Mouse (Mus musculus) E14TG2a.4 (cell line): ENCODE data around the gene Gm20388.

Experiments
- CTCF ChIP-seq: conservative IDR thresholded peaks from 2 replicates; pipeline ENCODE4 v1.5.1; 2014; ENCODE audit warnings: low read length
- NANOG ChIP-seq: IDR thresholded peaks from 2 replicates; pipeline ENCODE4 v1.6.1; 2014; ENCODE audit warnings: borderline replicate concordance, low read length, mixed read lengths
- POU5F1 ChIP-seq: IDR thresholded peaks from 2 replicates; pipeline ENCODE4 v1.6.1; 2014; ENCODE audit warnings: low read length, borderline replicate concordance

- TF ChIP-seq CTCF = no peak
- no peak for TF ChIP-seq POU5F1
- no peak for TF ChIP-seq NANOG
These were observed 2600.9 kb downstream of the Gm20388 start for GRCm38 (mm10) chr8:122511552-122511951.
